13 mouse cellular contexts compared by ENCODE assay signal in the genomic region with DNA sequence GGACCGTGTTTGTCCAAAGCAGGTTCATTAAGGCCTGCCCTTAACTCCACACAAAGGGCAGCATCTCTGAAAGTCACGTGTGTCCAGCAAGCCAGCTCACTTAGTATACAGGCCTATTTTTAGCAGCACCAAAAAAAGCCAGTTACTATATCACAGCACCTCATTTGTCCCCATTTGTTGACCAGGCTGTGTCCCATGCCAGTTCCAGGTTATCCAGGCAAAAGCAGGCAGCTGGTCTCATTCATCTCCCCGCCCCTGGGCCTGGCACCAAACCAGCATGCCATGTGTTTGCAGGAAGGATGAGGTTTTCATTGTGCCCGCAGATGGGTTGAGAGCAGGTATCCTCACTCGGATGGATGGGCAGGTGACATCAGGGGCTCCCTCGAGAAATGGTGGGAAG. TPM values are rescaled to one million over a fixed set of nuclear protein-coding genes. Genes with fewer than 3 reads are reported as not detected.
DNase-seq lines count a peak whose midpoint lies in the region; TF ChIP-seq lines count a peak whose summit lies in the region.
"Had no signal": no experiment of that assay in that cellular context is flagged by ENCODE, and none has a peak within 500 bp of the region (broad histone marks: within the 10 kb centered on the region; RNA-seq: fewer than 3 reads in every experiment).

No protein-coding gene starts in this region.

- no peak for TF ChIP-seq CTCF in cerebellum, adult 2 months (IDR thresholded peaks at IDR 0.05; ENCODE audit: borderline replicate concordance, insufficient read depth, low read depth, low read length)

- no peak for TF ChIP-seq POLR2A in cerebellum, adult 2 months (IDR thresholded peaks at IDR 0.05; ENCODE audit: borderline replicate concordance, insufficient read depth, low read length)

- intact Hi-C loops in left cerebral cortex, postnatal 4 days (cut with DNase I) = loop anchor here (10.0 kb wide), 1 partner anchor 90 kb away; no protein-coding TSS in a partner anchor

- H3K4me3 ChIP-seq in cerebellum, adult 2 months (replicated peaks; ENCODE audit: insufficient read depth, low read depth, low read length) = no peak overlapping the region
- H3K4me3 ChIP-seq: embryonic facial prominence, embryonic 12.5 days; liver, embryonic 15.5 days; megakaryocyte, embryonic 14.5 days; neural tube, embryonic 12.5 days had no signal

- no peaks in the 10 kb centered on the region for H3K27me3 ChIP-seq in cerebellum, adult 2 months (ENCODE audit: control insufficient read depth, insufficient read depth, low read length)

- 12% methylated on average over 6 of the region's 6 CpGs for WGBS in cerebellum, adult 2 months

- peak; percentile 92 for DNase-seq in left cerebral cortex, postnatal 4 days
- no peak for DNase-seq in left cerebral cortex, adult 18-20 months (ENCODE audit: low spot score in 2 of 2)
- peak; percentile 88 to 94 for DNase-seq in cerebellum, adult 2 months
- peak; percentile 73 to 75 for DNase-seq in heart, adult 18-20 months
- DNase-seq in heart, postnatal 4 days = peak; percentile 77
- no peak for DNase-seq in ovary, postnatal 10 days (ENCODE audit: low spot score)
- DNase-seq in left cerebral cortex, adult 11 months (ENCODE audit: low spot score) = no peak
- DNase-seq: forebrain, postnatal 0 days; right cerebral cortex, adult 18-20 months had no signal

- H3K27ac ChIP-seq in cerebellum, adult 2 months (ENCODE audit: insufficient read depth, low read length) = no peak overlapping the region
- H3K27ac ChIP-seq: embryonic facial prominence, embryonic 12.5 days; liver, embryonic 15.5 days; neural tube, embryonic 12.5 days had no signal

- peaks cover 27% of the 10 kb centered on the region for H3K4me1 ChIP-seq in cerebellum, adult 2 months (ENCODE audit: control insufficient read depth, insufficient read depth, low read length)

RNA-seq across cellular contexts. Expression of a gene that starts 16.6 kb away (rescaled TPM):
- total RNA-seq in left cerebral cortex, postnatal 4 days (2021) = 1 to 10 TPM; 6.0 to 6.2 TPM
- 10 to 100 TPM in 1 of 2 experiments, 1 to 10 TPM in 1; 9.3 to 11.7 TPM for total RNA-seq in left cerebral cortex, adult 18-20 months (2021)
- 24.0 and 26.0 TPM in 2 replicates for polyA plus RNA-seq in cerebellum, adult 2 months (2012; rRNA removed)
- 10 to 100 TPM in 1 of 2 experiments, 1 to 10 TPM in 1; 8.7 to 10.1 TPM for total RNA-seq in heart, adult 18-20 months (2021)
- total RNA-seq in heart, postnatal 4 days (2021) = 10 to 100 TPM; 18.8 to 21.3 TPM

Comparison
In these comparisons a context has a peak if more than half of its experiments do, and no peak if none do; other contexts are left out.
1. DNase-seq: peak in left cerebral cortex, postnatal 4 days (single experiment), cerebellum, adult 2 months (2 of 2), heart, adult 18-20 months (2 of 2) and heart, postnatal 4 days (single experiment); none in left cerebral cortex, adult 18-20 months (0 of 2), ovary, postnatal 10 days (single experiment) and left cerebral cortex, adult 11 months (single experiment).